Mouse (Mus musculus) liver, postnatal 0 days (tissue): ENCODE measurements at regions not wholly inside any gene's neighbourhood (a gene's known extent, or its start where the extent isn't known, plus 50 kb on each side); places are given as distances from the start of the nearest gene placed in this dataset.

Experiments used
- ATAC-seq: fragments of 200-750 bp; cut with Nextera tagmentation; 2 replicates; pipeline ENCODE4 v1.8.0; 2017; ENCODE audit warnings: mild to moderate bottlenecking, moderate library complexity
- DNase-seq: peaks from one replicate; pipeline ENCODE4 v3.0.0-alpha.2; 2016
- H3K27ac ChIP-seq: fragments of 300-500 bp; sonication (generic); 2 replicates; pipeline ENCODE4 v1.5.1; 2014; ENCODE audit warnings: antibody characterized with exemption, moderate library complexity, mild to moderate bottlenecking, low read depth
- H3K27me3 ChIP-seq: fragments of 300-500 bp; sonication (generic); 2 replicates; pipeline ENCODE4 v1.6.1; 2014; ENCODE audit warnings: low read length, control low read depth, mixed read lengths; ENCODE audit not compliant: insufficient read depth
- H3K36me3 ChIP-seq: fragments of 300-500 bp; sonication (generic); replicated peaks from 2 replicates; pipeline ENCODE4 v1.6.1; 2014; ENCODE audit warnings: mild to moderate bottlenecking, control low read depth, low read length, moderate library complexity, mixed read lengths; ENCODE audit not compliant: insufficient read depth
- H3K4me1 ChIP-seq: fragments of 300-500 bp; sonication (generic); 2 replicates; pipeline ENCODE4 v1.6.1; 2014; ENCODE audit warnings: antibody characterized with exemption, mild to moderate bottlenecking, control low read depth; ENCODE audit not compliant: insufficient read depth
- H3K4me2 ChIP-seq: fragments of 300-500 bp; sonication (generic); 2 replicates; pipeline ENCODE4 v1.6.1; 2014; ENCODE audit warnings: low read depth, mild to moderate bottlenecking, low read length, moderate library complexity, mixed read lengths
- H3K4me3 ChIP-seq: fragments of 300-500 bp; sonication (generic); 2 replicates; pipeline ENCODE4 v1.5.1; 2014; ENCODE audit warnings: low read depth, low read length
- H3K9ac ChIP-seq: fragments of 300-500 bp; sonication (generic); replicated peaks from 2 replicates; pipeline ENCODE4 v1.6.1; 2014; ENCODE audit warnings: mild to moderate bottlenecking, moderate library complexity
- H3K9me3 ChIP-seq: fragments of 300-500 bp; sonication (generic); 2 replicates; pipeline ENCODE4 v1.6.1; 2016; ENCODE audit warnings: mild to moderate bottlenecking, control low read depth, low read length, mixed read lengths
- CTCF ChIP-seq: sonication (generic); IDR thresholded peaks from 2 replicates; pipeline ENCODE4 v1.5.1; 2016; ENCODE audit warnings: antibody characterized with exemption, low read depth
- EP300 ChIP-seq: IDR thresholded peaks from 2 replicates; pipeline ENCODE4 v1.6.1; 2016; ENCODE audit warnings: antibody characterized with exemption, low read depth, mild to moderate bottlenecking
- WGBS: fragments of 180-500 bp; shearing (Covaris S2); extraction: QIAGEN DNeasy Blood & Tissue Kit; methylation state at CpG from one replicate; pipeline ENCODE4 v1.1.7; 2014; ENCODE audit not compliant: insufficient replicate concordance; 5-methylcytosine and 5-hydroxymethylcytosine counted together

DNA sequence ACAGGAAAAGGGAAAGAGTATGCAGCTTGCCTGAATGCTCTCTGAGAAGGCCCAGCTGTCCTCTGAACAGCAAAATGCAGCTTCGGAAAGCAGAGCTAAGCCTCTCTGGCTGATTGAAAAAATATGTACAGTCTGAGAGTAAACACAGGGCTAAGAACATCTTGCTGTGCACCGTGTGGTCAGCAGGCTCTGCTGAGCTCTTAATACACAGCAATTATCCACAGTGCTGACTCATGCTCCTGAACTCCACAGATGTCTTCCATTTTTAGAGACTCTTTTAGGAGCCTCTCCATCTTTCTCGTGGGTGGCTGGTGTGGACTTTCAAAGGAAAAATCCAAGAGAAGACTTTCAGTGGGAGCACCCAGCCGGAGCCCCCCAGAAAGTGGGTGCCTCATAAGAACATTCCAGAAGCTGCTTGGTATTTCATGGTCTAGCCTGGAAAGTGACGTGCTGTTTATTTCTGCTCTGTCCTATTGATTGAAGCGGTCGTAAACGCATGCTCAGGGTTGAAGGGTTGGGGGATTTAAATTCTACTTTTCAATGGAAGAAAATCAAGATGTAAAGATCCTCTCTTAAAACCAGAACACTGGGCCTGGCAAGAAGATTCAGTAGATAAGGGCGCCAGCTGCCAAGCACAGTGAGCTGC lies 209.5 kb downstream of the Mreg start:
- Histone ChIP-seq H3K4me2 (no peak overlapping the region), H3K4me1 (peaks cover 7% of the 10 kb centered on the region; the same call in 1 of the 2 replicates), H3K4me3 (no peak overlapping the region), H3K27me3 (no peaks in the 10 kb centered on the region), H3K9ac (no peak overlapping the region), H3K27ac (no peak overlapping the region), H3K36me3 (no peaks in the 10 kb centered on the region), H3K9me3 (no peaks in the 10 kb centered on the region)
- DNase-seq (no peak), ATAC-seq (no peak)
- no peak for TF ChIP-seq EP300
- TF ChIP-seq CTCF: no peak
- 65% methylated on average over 9 of the region's 9 CpGs for WGBS

DNA sequence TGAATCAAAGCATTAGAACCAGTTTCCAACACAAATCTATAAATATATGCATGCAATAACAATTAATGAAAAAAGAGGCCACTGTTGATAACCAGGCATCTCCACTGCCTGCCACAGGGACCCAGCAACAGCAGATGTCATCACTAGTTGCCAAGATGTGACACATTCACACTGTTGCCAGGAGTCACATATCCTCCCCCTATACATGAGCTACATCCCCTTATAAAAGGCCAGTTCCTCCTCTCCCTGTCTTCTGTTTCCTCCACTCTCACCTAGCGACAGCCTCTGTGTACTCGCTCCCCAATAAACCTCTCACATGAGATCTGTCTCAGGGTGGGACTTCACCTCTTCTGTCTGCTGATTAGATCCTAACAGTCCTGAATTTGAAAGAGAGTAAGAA lies 211.4 kb downstream of the Mreg start:
- ATAC-seq (no peak), DNase-seq (no peak)
- no peak for TF ChIP-seq CTCF
- no peak for TF ChIP-seq EP300
- Histone ChIP-seq H3K9ac (no peak overlapping the region), H3K9me3 (no peaks in the 10 kb centered on the region), H3K4me3 (no peak overlapping the region), H3K27ac (no peak overlapping the region), H3K27me3 (no peaks in the 10 kb centered on the region), H3K4me1 (peaks cover 7% of the 10 kb centered on the region; the same call in 1 of the 2 replicates), H3K4me2 (no peak overlapping the region), H3K36me3 (no peaks in the 10 kb centered on the region)
- 83% methylated on average over 2 of the region's 2 CpGs for WGBS

DNA sequence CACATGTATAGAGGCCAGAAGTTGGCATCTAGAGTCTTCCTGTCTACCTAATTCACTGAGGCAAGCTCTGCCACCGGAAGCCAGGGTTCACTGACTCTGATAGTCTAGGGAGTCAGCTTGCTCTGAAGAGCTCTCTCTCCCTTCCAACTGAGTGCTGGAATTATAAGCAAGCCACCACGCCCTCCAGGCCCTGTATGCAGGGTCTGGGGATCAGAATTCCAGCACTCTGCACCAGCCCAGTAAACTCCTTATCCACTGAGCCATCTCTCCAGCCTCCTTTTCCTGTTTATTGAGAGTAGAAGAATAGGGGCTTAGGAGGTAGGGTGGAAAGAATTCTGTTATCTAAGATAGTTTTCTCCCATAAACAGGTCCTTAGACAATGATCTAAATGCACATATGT lies 215.3 kb downstream of the Mreg start:
- DNase-seq: no peak

DNA sequence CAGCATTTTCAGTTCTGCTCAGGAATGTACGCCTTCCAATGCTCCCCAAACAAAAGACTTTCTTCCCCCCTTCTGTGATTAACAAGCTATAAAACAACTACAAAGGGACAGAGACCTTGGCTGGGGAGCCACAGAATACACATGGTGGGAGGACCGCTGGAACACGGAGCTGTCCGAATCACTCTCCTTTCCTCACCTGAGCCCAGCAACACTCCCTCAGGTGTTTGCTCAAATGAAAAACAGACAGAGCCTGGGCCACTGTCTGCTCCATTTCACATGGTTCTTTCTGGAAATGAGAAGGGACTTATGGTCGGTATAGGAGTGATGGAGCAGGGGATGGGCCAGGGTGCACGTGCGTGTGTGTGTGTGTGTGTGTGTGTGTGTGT lies 215.9 kb downstream of the Mreg start:
- no peak overlapping the region for H3K4me2 ChIP-seq
- 83% methylated on average over 7 of the region's 7 CpGs for WGBS
- H3K36me3 ChIP-seq: no peaks in the 10 kb centered on the region
- DNase-seq: no peak
- H3K4me1 ChIP-seq: no peaks in the 10 kb centered on the region
- TF ChIP-seq EP300 (no peak), CTCF (no peak)
- no peak overlapping the region for H3K9ac ChIP-seq
- no peaks in the 10 kb centered on the region for H3K27me3 ChIP-seq
- H3K27ac ChIP-seq: no peak overlapping the region
- no peak for ATAC-seq
- H3K4me3 ChIP-seq: no peak overlapping the region
- H3K9me3 ChIP-seq: no peaks in the 10 kb centered on the region

More for the DNA sequence above, 215.3 kb downstream of the Mreg start:
- Histone ChIP-seq H3K4me2 (no peak overlapping the region), H3K4me1 (no peaks in the 10 kb centered on the region), H3K9me3 (no peaks in the 10 kb centered on the region), H3K9ac (no peak overlapping the region), H3K27ac (no peak overlapping the region), H3K27me3 (no peaks in the 10 kb centered on the region), H3K4me3 (no peak overlapping the region), H3K36me3 (no peaks in the 10 kb centered on the region)
- TF ChIP-seq EP300: no peak
- TF ChIP-seq CTCF: no peak
- ATAC-seq: no peak
- 59% methylated on average over 2 of the region's 2 CpGs for WGBS

DNA sequence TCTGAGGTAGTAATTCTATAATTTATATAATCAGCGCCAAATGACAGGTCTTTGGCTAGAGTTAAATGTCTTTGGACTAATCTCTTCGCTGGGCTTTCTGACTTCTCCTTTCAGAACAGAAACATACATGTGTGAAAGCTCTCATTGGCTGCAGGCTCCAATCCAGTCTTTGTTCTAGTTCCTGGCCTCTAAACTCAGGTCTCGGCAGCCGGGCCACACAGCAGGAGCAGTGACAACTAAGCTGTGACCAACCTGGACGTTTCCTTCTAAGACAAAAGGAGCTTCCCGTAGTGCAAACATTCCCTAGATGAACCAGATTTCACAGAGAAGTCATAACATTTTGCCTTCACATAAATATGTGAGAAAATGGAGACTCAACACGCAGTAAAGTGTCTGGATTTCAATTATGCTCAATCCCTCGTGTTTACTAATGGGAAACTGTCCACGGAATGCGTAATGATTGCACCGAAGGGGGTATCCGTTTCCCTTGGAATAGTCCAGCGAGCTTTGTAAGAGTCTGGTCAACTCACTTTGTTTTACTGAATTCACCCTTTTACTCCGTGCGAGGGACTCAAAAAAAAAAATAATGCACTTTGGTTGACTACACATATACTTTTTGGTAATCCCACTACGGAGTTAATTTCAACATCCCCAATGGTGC lies 216.4 kb downstream of the Mreg start:
- no peak for DNase-seq
- Histone ChIP-seq H3K9me3 (no peaks in the 10 kb centered on the region), H3K9ac (no peak overlapping the region), H3K4me1 (no peaks in the 10 kb centered on the region), H3K27me3 (no peaks in the 10 kb centered on the region), H3K4me2 (no peak overlapping the region), H3K36me3 (no peaks in the 10 kb centered on the region), H3K4me3 (no peak overlapping the region), H3K27ac (no peak overlapping the region)
- no peak for ATAC-seq
- no peak for TF ChIP-seq CTCF
- no peak for TF ChIP-seq EP300
- 77% methylated on average over 16 of the region's 16 CpGs for WGBS

DNA sequence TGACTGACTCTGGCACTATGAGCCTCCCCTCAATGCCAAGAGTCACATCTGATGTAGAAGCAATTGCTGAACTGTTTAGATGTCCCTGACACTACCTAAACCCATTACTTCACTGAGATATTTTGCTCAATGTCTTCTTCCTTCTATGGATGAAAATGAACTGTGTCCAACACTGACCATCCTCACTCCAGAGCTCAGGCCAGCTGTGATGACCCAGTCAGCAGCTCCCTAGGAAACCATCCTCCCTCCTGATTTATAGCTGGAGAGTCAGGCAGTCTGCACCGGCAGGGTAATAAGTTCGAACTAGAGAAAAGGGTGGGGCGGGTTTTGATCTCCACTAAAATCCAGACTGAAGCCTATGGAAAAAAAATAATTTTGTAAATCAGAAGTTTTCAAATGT lies 221.2 kb downstream of the Mreg start:
- ATAC-seq (no peak), DNase-seq (no peak)
- TF ChIP-seq EP300 (no peak), CTCF (no peak)
- H3K9me3 ChIP-seq: no peaks in the 10 kb centered on the region
- no peak overlapping the region for H3K4me2 ChIP-seq
- H3K4me1 ChIP-seq: no peaks in the 10 kb centered on the region
- H3K4me3 ChIP-seq: no peak overlapping the region
- no peak overlapping the region for H3K9ac ChIP-seq
- 82% methylated on average over 3 of the region's 3 CpGs for WGBS
- H3K27me3 ChIP-seq: no peaks in the 10 kb centered on the region
- no peak overlapping the region for H3K27ac ChIP-seq
- no peaks in the 10 kb centered on the region for H3K36me3 ChIP-seq
